Mouse (Mus musculus) heart, embryonic 16.5 days (tissue): ENCODE measurements around the gene Usp34. TPM values are rescaled to one million over a fixed set of nuclear protein-coding genes. Genes with fewer than 3 reads are reported as not detected.
"Not testable (repeated sequence)": the region's sequence is repeated elsewhere in the genome, so short reads cannot be mapped to it uniquely, and the experiment has no call there.

Source experiments
- ATAC-seq: fragments of 200-750 bp; cut with Nextera tagmentation; replicated peaks from 2 replicates; pipeline ENCODE4 v1.8.0; 2017; ENCODE audit warnings: moderate number of reproducible peaks; ENCODE audit not compliant: insufficient read depth, low FRiP score; ENCODE audit errors: extremely low read depth
- H3K27ac ChIP-seq: fragments of 300-500 bp; sonication (generic); 2 replicates; pipeline ENCODE4 v1.5.1; 2014; ENCODE audit warnings: mild to moderate bottlenecking, low read length, control low read depth, moderate library complexity
- H3K27me3 ChIP-seq: fragments of 300-500 bp; sonication (generic); 2 replicates; pipeline ENCODE4 v1.6.1; 2014; ENCODE audit warnings: low read length, mixed read lengths; ENCODE audit not compliant: control insufficient read depth, insufficient read depth
- H3K36me3 ChIP-seq: fragments of 300-500 bp; sonication (generic); 2 replicates; pipeline ENCODE4 v1.6.1; 2014; ENCODE audit not compliant: control insufficient read depth, insufficient read depth
- H3K4me1 ChIP-seq: fragments of 300-500 bp; sonication (generic); 2 replicates; pipeline ENCODE4 v1.6.1; 2014; ENCODE audit warnings: low read length, mixed read lengths; ENCODE audit not compliant: control insufficient read depth, insufficient read depth
- H3K4me2 ChIP-seq: fragments of 300-500 bp; sonication (generic); 2 replicates; pipeline ENCODE4 v1.6.1; 2014; ENCODE audit warnings: low read depth, mild to moderate bottlenecking, control low read depth, low read length
- H3K4me3 ChIP-seq: fragments of 300-500 bp; sonication (generic); 2 replicates; pipeline ENCODE4 v1.5.1; 2014; ENCODE audit warnings: mild to moderate bottlenecking, control low read depth, low read length
- H3K9ac ChIP-seq: fragments of 300-500 bp; sonication (generic); 2 replicates; pipeline ENCODE4 v1.6.1; 2014; ENCODE audit warnings: low read length, control low read depth
- H3K9me3 ChIP-seq: fragments of 300-500 bp; sonication (generic); replicated peaks from 2 replicates; pipeline ENCODE4 v1.6.1; 2016; ENCODE audit warnings: low read length; ENCODE audit not compliant: control insufficient read depth
- WGBS: fragments of 180-500 bp; shearing (Covaris S2); extraction: QIAGEN DNeasy Blood & Tissue Kit; methylation state at CpG from one replicate; pipeline ENCODE4 v1.1.7; 2014; 5-methylcytosine and 5-hydroxymethylcytosine counted together
- polyA plus RNA-seq: library from polyadenylated mRNA; unstranded; fragments of >200 nt; fragmentation: Nextera tagmentation; extraction: Ambion mirVana; gene quantifications from 2 replicates; pipeline ENCODE4 v1.2.1, GENCODE M21; 2015

Gene Usp34
- polyA plus RNA-seq, 1 experiment from 2014 or later, result 12.8 TPM

- ATAC-seq, result no peak
- Histone ChIP-seq H3K4me3 (no peak overlapping the region), H3K4me1 (no peaks in the 10 kb centered on the region), H3K9me3 (no peaks in the 10 kb centered on the region), H3K36me3 (peaks cover 67% of the 10 kb centered on the region), H3K4me2 (no peak overlapping the region), H3K9ac (no peak overlapping the region), H3K27me3 (no peaks in the 10 kb centered on the region), H3K27ac (no peak overlapping the region)
- 93% methylated on average over 4 of the region's 4 CpGs for WGBS
Observed at GRCm38 (mm10) chr11:23284469-23284868, 22.2 kb upstream of the Usp34 start.

GRCm38 (mm10) chr11:23288866-23289265, 17.8 kb upstream of the Usp34 start:
- not testable (repeated sequence) for ATAC-seq, H3K27me3 ChIP-seq, H3K4me2 ChIP-seq, H3K9ac ChIP-seq, H3K27ac ChIP-seq, H3K4me1 ChIP-seq, H3K4me3 ChIP-seq, H3K9me3 ChIP-seq
- peaks cover 72% of the 10 kb centered on the region for H3K36me3 ChIP-seq
- 68% methylated on average over 4 of the region's 4 CpGs for WGBS

GRCm38 (mm10) chr11:23297379-23297778, 9.3 kb upstream of the Usp34 start:
- Histone ChIP-seq H3K27me3 (no peaks in the 10 kb centered on the region), H3K9me3 (no peaks in the 10 kb centered on the region), H3K36me3 (peaks cover 39% of the 10 kb centered on the region), H3K9ac (no peak overlapping the region), H3K4me3 (no peak overlapping the region), H3K4me2 (no peak overlapping the region), H3K27ac (no peak overlapping the region), H3K4me1 (no peaks in the 10 kb centered on the region)
- WGBS, result 99% methylated on average over 2 of the region's 2 CpGs
- no peak for ATAC-seq

GRCm38 (mm10) chr11:23298301-23298700, 8.4 kb upstream of the Usp34 start:
- WGBS, result 91% methylated on average over 2 of the region's 2 CpGs

GRCm38 (mm10) chr11:23299910-23300309, 6.8 kb upstream of the Usp34 start:
- no peak overlapping the region for H3K4me2 ChIP-seq
- H3K4me1 ChIP-seq, result no peaks in the 10 kb centered on the region
- no peak for ATAC-seq
- H3K27me3 ChIP-seq, result no peaks in the 10 kb centered on the region
- 95% methylated on average over 1 of the region's 1 CpGs for WGBS
- no peak overlapping the region for H3K27ac ChIP-seq
- peaks cover 19% of the 10 kb centered on the region for H3K36me3 ChIP-seq
- H3K9me3 ChIP-seq, result no peaks in the 10 kb centered on the region
- H3K4me3 ChIP-seq, result no peak overlapping the region
- H3K9ac ChIP-seq, result no peak overlapping the region

More at GRCm38 (mm10) chr11:23298301-23298700, 8.4 kb upstream of the Usp34 start:
- H3K9me3 ChIP-seq, result no peaks in the 10 kb centered on the region
- H3K4me2 ChIP-seq, result no peak overlapping the region
- H3K4me3 ChIP-seq, result no peak overlapping the region
- H3K36me3 ChIP-seq, result peaks cover 31% of the 10 kb centered on the region
- no peak overlapping the region for H3K9ac ChIP-seq
- ATAC-seq, result no peak
- H3K27me3 ChIP-seq, result no peaks in the 10 kb centered on the region
- H3K27ac ChIP-seq, result no peak overlapping the region
- no peaks in the 10 kb centered on the region for H3K4me1 ChIP-seq

GRCm38 (mm10) chr11:23303126-23303525, 3.6 kb upstream of the Usp34 start:
- H3K4me2 ChIP-seq, result no peak overlapping the region
- no peak overlapping the region for H3K4me3 ChIP-seq
- no peaks in the 10 kb centered on the region for H3K9me3 ChIP-seq
- no peak overlapping the region for H3K27ac ChIP-seq
- ATAC-seq, result no peak
- H3K27me3 ChIP-seq, result no peaks in the 10 kb centered on the region
- no peaks in the 10 kb centered on the region; the same call in 1 of the 2 replicates for H3K36me3 ChIP-seq
- no peak overlapping the region for H3K9ac ChIP-seq
- 0 out of 2 replicates have a peak, but pooled peaks cover 2% of the 10 kb centered on the region for H3K4me1 ChIP-seq
- WGBS, result 71% methylated on average over 1 of the region's 1 CpGs

GRCm38 (mm10) chr11:23305101-23305672, 1.5 kb upstream of the Usp34 start:
- not testable (repeated sequence) for H3K9ac ChIP-seq, ATAC-seq, H3K36me3 ChIP-seq, H3K27me3 ChIP-seq, H3K9me3 ChIP-seq, H3K4me1 ChIP-seq
- WGBS, result 39% methylated on average over 10 of the region's 10 CpGs
- Histone ChIP-seq H3K27ac (peak overlapping the region; percentile 99), H3K4me2 (peak overlapping the region; percentile 81), H3K4me3 (peak overlapping the region; percentile 95)

GRCm38 (mm10) chr11:23305673-23306608, 754 bp upstream of the Usp34 start:
- Histone ChIP-seq H3K9ac (peak overlapping the region; percentile 97), H3K9me3 (no peaks in the 10 kb centered on the region), H3K36me3 (no peaks in the 10 kb centered on the region), H3K27me3 (no peaks in the 10 kb centered on the region), H3K4me3 (peak overlapping the region; percentile 95), H3K27ac (peak overlapping the region; percentile 99), H3K4me2 (peak overlapping the region; percentile 81), H3K4me1 (peaks cover 9% of the 10 kb centered on the region)
- whole genome bisulfite sequencing, result under 1% methylated on average over 65 of the region's 98 CpGs
- ATAC-seq, result peak; percentile 95

GRCm38 (mm10) chr11:23307566-23307920, 848 bp downstream of the Usp34 start:
- Histone ChIP-seq H3K27ac (peak overlapping the region; percentile 99; the same call in 1 of the 2 replicates), H3K4me2 (peak overlapping the region; percentile 75), H3K4me3 (peak overlapping the region; percentile 95), H3K9ac (peak overlapping the region; percentile 97), H3K9me3 (no peaks in the 10 kb centered on the region), H3K27me3 (no peaks in the 10 kb centered on the region), H3K4me1 (peaks cover 9% of the 10 kb centered on the region), H3K36me3 (no peaks in the 10 kb centered on the region)
- WGBS, result under 1% methylated on average over 6 of the region's 6 CpGs
- ATAC-seq, result no peak
